Mouse (Mus musculus): ENCODE results near the gene Mgl2. TPM values are rescaled to one million over a fixed set of nuclear protein-coding genes. Genes with fewer than 3 reads are reported as not detected.
"Not testable (repeated sequence)": the region's sequence is repeated elsewhere in the genome, so short reads cannot be mapped to it uniquely, and the experiment has no call there.

The Mgl2 gene
- polyA plus RNA-seq, 1 experiment from 2014 or later: 0.76 TPM

GRCm38 (mm10) chr11:70110146-70110545 lies 20.0 kb upstream of the Mgl2 start:
- WGBS: 67% methylated on average over 3 of the region's 3 CpGs
- Histone ChIP-seq H3K4me1 (replicated peaks; ENCODE audit: control insufficient read depth, insufficient read depth, low read length) (no peaks in the 10 kb centered on the region), H3K4me2 (ENCODE audit: low read length) (no peak overlapping the region), H3K4me3 (replicated peaks; ENCODE audit: low read length) (no peak overlapping the region), H3K27me3 (replicated peaks; ENCODE audit: control insufficient read depth, insufficient read depth, low read length) (no peaks in the 10 kb centered on the region), H3K9ac (replicated peaks; ENCODE audit: low read depth, low read length) (no peak overlapping the region), H3K27ac (ENCODE audit: low read length) (no peak overlapping the region), H3K9me3 (ENCODE audit: control insufficient read depth, low read length) (no peaks in the 10 kb centered on the region), H3K36me3 (ENCODE audit: control insufficient read depth, insufficient read depth) (no peaks in the 10 kb centered on the region)
- no peak for ATAC-seq

- Histone ChIP-seq H3K4me1 (replicated peaks; ENCODE audit: control insufficient read depth, insufficient read depth, low read length) (no peaks in the 10 kb centered on the region), H3K9me3 (ENCODE audit: control insufficient read depth, low read length) (no peaks in the 10 kb centered on the region), H3K36me3 (ENCODE audit: control insufficient read depth, insufficient read depth) (no peaks in the 10 kb centered on the region), H3K4me3 (replicated peaks; ENCODE audit: low read length) (no peak overlapping the region), H3K27ac (ENCODE audit: low read length) (no peak overlapping the region), H3K27me3 (replicated peaks; ENCODE audit: control insufficient read depth, insufficient read depth, low read length) (no peaks in the 10 kb centered on the region), H3K4me2 (ENCODE audit: low read length) (no peak overlapping the region), H3K9ac (replicated peaks; ENCODE audit: low read depth, low read length) (no peak overlapping the region)
- no peak for ATAC-seq
- 84% methylated on average over 4 of the region's 4 CpGs for WGBS
Measured at GRCm38 (mm10) chr11:70114562-70114961, 15.6 kb upstream of the Mgl2 start.

- 95% methylated on average over 3 of the region's 3 CpGs for WGBS
- no peak overlapping the region for H3K9ac ChIP-seq (replicated peaks; ENCODE audit: low read depth, low read length)
- ATAC-seq: no peak
Measured at GRCm38 (mm10) chr11:70115901-70116300, 14.2 kb upstream of the Mgl2 start.

GRCm38 (mm10) chr11:70135001-70135400 lies 4.9 kb downstream of the Mgl2 start:
- not testable (repeated sequence) for H3K36me3 ChIP-seq (ENCODE audit: control insufficient read depth, insufficient read depth); H3K27ac ChIP-seq (ENCODE audit: low read length); ATAC-seq; H3K9ac ChIP-seq (replicated peaks; ENCODE audit: low read depth, low read length); H3K4me1 ChIP-seq (replicated peaks; ENCODE audit: control insufficient read depth, insufficient read depth, low read length); H3K4me2 ChIP-seq (ENCODE audit: low read length); H3K9me3 ChIP-seq (ENCODE audit: control insufficient read depth, low read length); H3K4me3 ChIP-seq (replicated peaks; ENCODE audit: low read length); H3K27me3 ChIP-seq (replicated peaks; ENCODE audit: control insufficient read depth, insufficient read depth, low read length)
- WGBS: 84% methylated on average over 3 of the region's 3 CpGs

More at GRCm38 (mm10) chr11:70115901-70116300, 14.2 kb upstream of the Mgl2 start:
- no peaks in the 10 kb centered on the region for H3K4me1 ChIP-seq (replicated peaks; ENCODE audit: control insufficient read depth, insufficient read depth, low read length)
- H3K4me3 ChIP-seq (replicated peaks; ENCODE audit: low read length): no peak overlapping the region
- no peaks in the 10 kb centered on the region for H3K9me3 ChIP-seq (ENCODE audit: control insufficient read depth, low read length)
- H3K27me3 ChIP-seq (replicated peaks; ENCODE audit: control insufficient read depth, insufficient read depth, low read length): no peaks in the 10 kb centered on the region
- no peaks in the 10 kb centered on the region for H3K36me3 ChIP-seq (ENCODE audit: control insufficient read depth, insufficient read depth)
- no peak overlapping the region for H3K27ac ChIP-seq (ENCODE audit: low read length)
- no peak overlapping the region for H3K4me2 ChIP-seq (ENCODE audit: low read length)

- not testable (repeated sequence) for H3K4me1 ChIP-seq (replicated peaks; ENCODE audit: control insufficient read depth, insufficient read depth, low read length); H3K27me3 ChIP-seq (replicated peaks; ENCODE audit: control insufficient read depth, insufficient read depth, low read length); ATAC-seq; H3K9me3 ChIP-seq (ENCODE audit: control insufficient read depth, low read length); H3K4me2 ChIP-seq (ENCODE audit: low read length); H3K27ac ChIP-seq (ENCODE audit: low read length); H3K9ac ChIP-seq (replicated peaks; ENCODE audit: low read depth, low read length); H3K36me3 ChIP-seq (ENCODE audit: control insufficient read depth, insufficient read depth); H3K4me3 ChIP-seq (replicated peaks; ENCODE audit: low read length)
- WGBS: 92% methylated on average over 8 of the region's 8 CpGs
Measured at GRCm38 (mm10) chr11:70135925-70136324, 5.8 kb downstream of the Mgl2 start.

GRCm38 (mm10) chr11:70139171-70139570 lies 9.0 kb downstream of the Mgl2 start:
- Histone ChIP-seq H3K9me3 (ENCODE audit: control insufficient read depth, low read length) (no peaks in the 10 kb centered on the region), H3K27ac (ENCODE audit: low read length) (no peak overlapping the region), H3K36me3 (ENCODE audit: control insufficient read depth, insufficient read depth) (no peaks in the 10 kb centered on the region), H3K4me2 (ENCODE audit: low read length) (no peak overlapping the region), H3K4me1 (replicated peaks; ENCODE audit: control insufficient read depth, insufficient read depth, low read length) (no peaks in the 10 kb centered on the region), H3K27me3 (replicated peaks; ENCODE audit: control insufficient read depth, insufficient read depth, low read length) (no peaks in the 10 kb centered on the region), H3K4me3 (replicated peaks; ENCODE audit: low read length) (no peak overlapping the region), H3K9ac (replicated peaks; ENCODE audit: low read depth, low read length) (no peak overlapping the region)
- ATAC-seq: no peak
- WGBS: 88% methylated on average over 10 of the region's 10 CpGs

- Histone ChIP-seq H3K4me2 (ENCODE audit: low read length) (no peak overlapping the region), H3K4me3 (replicated peaks; ENCODE audit: low read length) (no peak overlapping the region), H3K27ac (ENCODE audit: low read length) (no peak overlapping the region), H3K4me1 (replicated peaks; ENCODE audit: control insufficient read depth, insufficient read depth, low read length) (no peaks in the 10 kb centered on the region), H3K27me3 (replicated peaks; ENCODE audit: control insufficient read depth, insufficient read depth, low read length) (no peaks in the 10 kb centered on the region), H3K36me3 (ENCODE audit: control insufficient read depth, insufficient read depth) (no peaks in the 10 kb centered on the region), H3K9ac (replicated peaks; ENCODE audit: low read depth, low read length) (no peak overlapping the region), H3K9me3 (ENCODE audit: control insufficient read depth, low read length) (no peaks in the 10 kb centered on the region)
- 62% methylated on average over 3 of the region's 3 CpGs for WGBS
- no peak for ATAC-seq
Measured at GRCm38 (mm10) chr11:70151072-70151471, 20.9 kb downstream of the Mgl2 start.

- not testable (repeated sequence) for H3K27me3 ChIP-seq (replicated peaks; ENCODE audit: control insufficient read depth, insufficient read depth, low read length); H3K36me3 ChIP-seq (ENCODE audit: control insufficient read depth, insufficient read depth); ATAC-seq; H3K27ac ChIP-seq (ENCODE audit: low read length); H3K4me1 ChIP-seq (replicated peaks; ENCODE audit: control insufficient read depth, insufficient read depth, low read length); H3K4me3 ChIP-seq (replicated peaks; ENCODE audit: low read length); H3K4me2 ChIP-seq (ENCODE audit: low read length); H3K9ac ChIP-seq (replicated peaks; ENCODE audit: low read depth, low read length); H3K9me3 ChIP-seq (ENCODE audit: control insufficient read depth, low read length)
- no CpG with 5 or more reads among the region's 5 CpGs for WGBS
Measured at GRCm38 (mm10) chr11:70155897-70156296, 25.8 kb downstream of the Mgl2 start, which contains the start of gene Clec10a. Gene Clec10a (plus strand): TSS chr11:70156197.

- no peaks in the 10 kb centered on the region for H3K27me3 ChIP-seq (replicated peaks; ENCODE audit: control insufficient read depth, insufficient read depth, low read length)
- no peak overlapping the region for H3K9ac ChIP-seq (replicated peaks; ENCODE audit: low read depth, low read length)
- no peak overlapping the region for H3K4me3 ChIP-seq (replicated peaks; ENCODE audit: low read length)
- H3K4me2 ChIP-seq (ENCODE audit: low read length): no peak overlapping the region
- H3K4me1 ChIP-seq (replicated peaks; ENCODE audit: control insufficient read depth, insufficient read depth, low read length): no peaks in the 10 kb centered on the region
- no peak overlapping the region for H3K27ac ChIP-seq (ENCODE audit: low read length)
- 63% methylated on average over 3 of the region's 3 CpGs for WGBS
- H3K36me3 ChIP-seq (ENCODE audit: control insufficient read depth, insufficient read depth): no peaks in the 10 kb centered on the region
- no peak for ATAC-seq
- H3K9me3 ChIP-seq (ENCODE audit: control insufficient read depth, low read length): no peaks in the 10 kb centered on the region
Measured at GRCm38 (mm10) chr11:70162336-70162735, 32.2 kb downstream of the Mgl2 start.

All from forebrain, embryonic 16.5 days (tissue).